Mouse (Mus musculus): Measurements from ENCODE around the gene Usp9x.

- TF ChIP-seq POLR2A (IDR thresholded peaks at IDR 0.05; ENCODE audit: control insufficient read depth, low read depth, low read length) (no peak), CTCF (IDR thresholded peaks at IDR 0.05; ENCODE audit: control insufficient read depth, insufficient read depth, insufficient replicate concordance, low read depth, low read length) (no peak)
Measured at GRCm38 (mm10) chrX:13096985-13097384, 25.7 kb downstream of the Usp9x start.

All from testis, adult 2 months (tissue).